Mouse (Mus musculus): ENCODE measurements around the gene Slc17a2. TPM values are rescaled to one million over a fixed set of nuclear protein-coding genes. Genes with fewer than 3 reads are reported as not detected.

Slc17a2 gene
- polyA plus RNA-seq, 1 experiment from 2014 or later, result 0.05 TPM

GRCm38 (mm10) chr13:23849299-23849698, 42.5 kb downstream of the Slc17a2 start:
- Histone ChIP-seq H3K36me3 (ENCODE audit: control insufficient read depth, insufficient read depth) (no peaks in the 10 kb centered on the region), H3K4me3 (ENCODE audit: low read depth, low read length) (no peak overlapping the region), H3K27ac (ENCODE audit: low read depth, low read length) (no peak overlapping the region), H3K9me3 (ENCODE audit: control insufficient read depth) (no peaks in the 10 kb centered on the region), H3K4me1 (replicated peaks; ENCODE audit: control insufficient read depth, insufficient read depth, low read length) (no peaks in the 10 kb centered on the region), H3K4me2 (replicated peaks; ENCODE audit: low read depth) (no peak overlapping the region), H3K27me3 (replicated peaks; ENCODE audit: control insufficient read depth, insufficient read depth, low read length) (no peaks in the 10 kb centered on the region), H3K9ac (ENCODE audit: low read depth, low read length) (no peak overlapping the region)
- ATAC-seq, result no peak
- WGBS, result 80% methylated on average over 2 of the region's 2 CpGs
- no peak for TF ChIP-seq CTCF (IDR thresholded peaks at IDR 0.05; ENCODE audit: low read depth)

GRCm38 (mm10) chr13:23856401-23856800, 49.6 kb downstream of the Slc17a2 start:
- TF ChIP-seq CTCF (IDR thresholded peaks at IDR 0.05; ENCODE audit: low read depth), result no peak
- H3K36me3 ChIP-seq (ENCODE audit: control insufficient read depth, insufficient read depth), result no peaks in the 10 kb centered on the region; the same call in 1 of the 2 replicates
- no peaks in the 10 kb centered on the region for H3K9me3 ChIP-seq (ENCODE audit: control insufficient read depth)
- no peak for ATAC-seq
- no peak overlapping the region for H3K9ac ChIP-seq (ENCODE audit: low read depth, low read length)
- 32% methylated on average over 3 of the region's 3 CpGs for WGBS
- no peak overlapping the region for H3K27ac ChIP-seq (ENCODE audit: low read depth, low read length)
- no peak overlapping the region for H3K4me2 ChIP-seq (replicated peaks; ENCODE audit: low read depth)
- no peak overlapping the region for H3K4me3 ChIP-seq (ENCODE audit: low read depth, low read length)
- H3K4me1 ChIP-seq (replicated peaks; ENCODE audit: control insufficient read depth, insufficient read depth, low read length), result no peaks in the 10 kb centered on the region
- no peaks in the 10 kb centered on the region for H3K27me3 ChIP-seq (replicated peaks; ENCODE audit: control insufficient read depth, insufficient read depth, low read length)

GRCm38 (mm10) chr13:23861815-23862214, 55.0 kb downstream of the Slc17a2 start:
- Histone ChIP-seq H3K9me3 (ENCODE audit: control insufficient read depth) (no peaks in the 10 kb centered on the region), H3K4me3 (ENCODE audit: low read depth, low read length) (no peak overlapping the region), H3K27ac (ENCODE audit: low read depth, low read length) (no peak overlapping the region), H3K9ac (ENCODE audit: low read depth, low read length) (no peak overlapping the region), H3K36me3 (ENCODE audit: control insufficient read depth, insufficient read depth) (no peaks in the 10 kb centered on the region; the same call in 1 of the 2 replicates), H3K4me1 (replicated peaks; ENCODE audit: control insufficient read depth, insufficient read depth, low read length) (no peaks in the 10 kb centered on the region), H3K4me2 (replicated peaks; ENCODE audit: low read depth) (no peak overlapping the region), H3K27me3 (replicated peaks; ENCODE audit: control insufficient read depth, insufficient read depth, low read length) (no peaks in the 10 kb centered on the region)
- no peak for TF ChIP-seq CTCF (IDR thresholded peaks at IDR 0.05; ENCODE audit: low read depth)
- no peak for ATAC-seq

- Histone ChIP-seq H3K36me3 (ENCODE audit: control insufficient read depth, insufficient read depth) (no peaks in the 10 kb centered on the region), H3K9me3 (ENCODE audit: control insufficient read depth) (no peaks in the 10 kb centered on the region), H3K4me1 (replicated peaks; ENCODE audit: control insufficient read depth, insufficient read depth, low read length) (no peaks in the 10 kb centered on the region), H3K4me3 (ENCODE audit: low read depth, low read length) (no peak overlapping the region), H3K27ac (ENCODE audit: low read depth, low read length) (no peak overlapping the region), H3K27me3 (replicated peaks; ENCODE audit: control insufficient read depth, insufficient read depth, low read length) (no peaks in the 10 kb centered on the region), H3K9ac (ENCODE audit: low read depth, low read length) (no peak overlapping the region), H3K4me2 (replicated peaks; ENCODE audit: low read depth) (no peak overlapping the region)
- TF ChIP-seq CTCF (IDR thresholded peaks at IDR 0.05; ENCODE audit: low read depth), result no peak
- 55% methylated on average over 9 of the region's 9 CpGs for WGBS
- ATAC-seq, result no peak
Observed at GRCm38 (mm10) chr13:23864711-23865110, 57.9 kb downstream of the Slc17a2 start.

GRCm38 (mm10) chr13:23866086-23866710, 59.4 kb downstream of the Slc17a2 start:
- Histone ChIP-seq H3K27me3 (replicated peaks; ENCODE audit: control insufficient read depth, insufficient read depth, low read length) (no peaks in the 10 kb centered on the region), H3K4me1 (replicated peaks; ENCODE audit: control insufficient read depth, insufficient read depth, low read length) (no peaks in the 10 kb centered on the region), H3K4me2 (replicated peaks; ENCODE audit: low read depth) (no peak overlapping the region), H3K9me3 (ENCODE audit: control insufficient read depth) (no peaks in the 10 kb centered on the region), H3K4me3 (ENCODE audit: low read depth, low read length) (no peak overlapping the region), H3K9ac (ENCODE audit: low read depth, low read length) (no peak overlapping the region), H3K36me3 (ENCODE audit: control insufficient read depth, insufficient read depth) (no peaks in the 10 kb centered on the region), H3K27ac (ENCODE audit: low read depth, low read length) (no peak overlapping the region; the same call in 1 of the 2 replicates)
- WGBS, result 58% methylated on average over 9 of the region's 9 CpGs
- no peak for TF ChIP-seq CTCF (IDR thresholded peaks at IDR 0.05; ENCODE audit: low read depth)
- ATAC-seq, result no peak

GRCm38 (mm10) chr13:23867000-23867399, 60.2 kb downstream of the Slc17a2 start:
- no peak overlapping the region for H3K27ac ChIP-seq (ENCODE audit: low read depth, low read length)
- no peak overlapping the region for H3K4me3 ChIP-seq (ENCODE audit: low read depth, low read length)
- no peak for ATAC-seq
- 76% methylated on average over 6 of the region's 6 CpGs for WGBS
- no peak overlapping the region for H3K4me2 ChIP-seq (replicated peaks; ENCODE audit: low read depth)
- no peaks in the 10 kb centered on the region for H3K9me3 ChIP-seq (ENCODE audit: control insufficient read depth)
- no peak for TF ChIP-seq CTCF (IDR thresholded peaks at IDR 0.05; ENCODE audit: low read depth)
- H3K27me3 ChIP-seq (replicated peaks; ENCODE audit: control insufficient read depth, insufficient read depth, low read length), result no peaks in the 10 kb centered on the region
- H3K4me1 ChIP-seq (replicated peaks; ENCODE audit: control insufficient read depth, insufficient read depth, low read length), result no peaks in the 10 kb centered on the region
- H3K36me3 ChIP-seq (ENCODE audit: control insufficient read depth, insufficient read depth), result no peaks in the 10 kb centered on the region
- no peak overlapping the region for H3K9ac ChIP-seq (ENCODE audit: low read depth, low read length)
